Mouse (Mus musculus): ENCODE results near the gene Emg1. TPM values are rescaled to one million over a fixed set of nuclear protein-coding genes. Genes with fewer than 3 reads are reported as not detected.

Gene Emg1
- polyA plus RNA-seq, 1 experiment from 2014 or later: 94.1 TPM

DNA sequence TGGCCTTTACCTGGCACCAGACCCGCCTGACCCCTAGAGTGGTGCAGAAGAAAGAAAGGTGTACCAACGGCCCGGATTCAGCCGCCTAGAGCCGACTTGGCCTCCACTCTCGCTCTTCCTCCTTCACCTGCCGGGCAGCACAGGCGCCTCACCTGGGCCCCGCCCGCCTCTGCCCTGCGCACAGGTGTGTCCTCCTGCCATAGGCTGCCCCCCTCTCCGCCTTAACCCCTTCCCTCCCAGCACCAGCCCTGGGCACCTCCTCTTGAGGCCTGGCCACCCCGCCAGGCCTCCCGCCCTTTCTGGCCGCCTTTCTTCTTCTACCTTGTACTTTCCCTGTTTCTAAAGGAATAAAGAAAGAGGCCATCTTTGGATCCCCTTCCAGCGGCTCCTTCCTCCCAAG is 6.7 kb upstream of the Emg1 start:
- DNase-seq (ENCODE audit: low spot score) (no peak), ATAC-seq (ENCODE audit: low FRiP score) (no peak)
- WGBS: 65% methylated on average over 16 of the region's 16 CpGs
- no peak overlapping the region for H3K9ac ChIP-seq
- no peaks in the 10 kb centered on the region for H3K27me3 ChIP-seq (ENCODE audit: control insufficient read depth, insufficient read depth, low read length)
- H3K9me3 ChIP-seq (ENCODE audit: control insufficient read depth, low read length): no peaks in the 10 kb centered on the region
- H3K36me3 ChIP-seq (replicated peaks; ENCODE audit: control insufficient read depth, insufficient read depth): peaks cover 38% of the 10 kb centered on the region
- no peak overlapping the region for H3K27ac ChIP-seq
- H3K4me3 ChIP-seq (replicated peaks; ENCODE audit: low read length): no peak overlapping the region
- no peak overlapping the region for H3K4me2 ChIP-seq (replicated peaks)
- peaks cover 3% of the 10 kb centered on the region; the same call in 1 of the 2 replicates for H3K4me1 ChIP-seq (replicated peaks; ENCODE audit: control insufficient read depth, insufficient read depth, low read length)

DNA sequence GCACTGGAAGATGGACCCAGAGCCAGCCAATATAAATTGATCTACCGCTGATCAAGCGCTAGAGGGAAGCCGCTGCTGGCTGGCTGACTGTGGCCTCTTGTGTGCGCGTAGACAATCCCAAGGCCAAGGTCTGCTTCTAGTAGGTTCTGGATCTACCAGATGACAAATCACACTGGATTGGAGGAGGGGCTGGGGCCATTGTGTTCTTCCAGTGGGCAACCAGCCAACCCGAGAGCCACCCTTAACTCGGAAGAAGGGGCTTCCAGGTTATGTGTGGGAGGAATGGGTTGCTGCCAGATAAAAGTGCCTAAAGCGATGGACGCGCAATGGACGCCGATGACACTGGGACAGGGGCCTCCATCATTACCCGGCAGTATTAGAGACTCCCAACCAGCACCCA is 6.0 kb upstream of the Emg1 start:
- no peaks in the 10 kb centered on the region for H3K9me3 ChIP-seq (ENCODE audit: control insufficient read depth, low read length)
- no peak overlapping the region for H3K4me2 ChIP-seq (replicated peaks)
- DNase-seq (ENCODE audit: low spot score) (no peak), ATAC-seq (ENCODE audit: low FRiP score) (no peak)
- H3K9ac ChIP-seq: no peak overlapping the region
- WGBS: 77% methylated on average over 13 of the region's 13 CpGs
- no peak overlapping the region for H3K27ac ChIP-seq
- H3K4me1 ChIP-seq (replicated peaks; ENCODE audit: control insufficient read depth, insufficient read depth, low read length): peaks cover 11% of the 10 kb centered on the region
- H3K27me3 ChIP-seq (ENCODE audit: control insufficient read depth, insufficient read depth, low read length): no peaks in the 10 kb centered on the region
- H3K36me3 ChIP-seq (replicated peaks; ENCODE audit: control insufficient read depth, insufficient read depth): peaks cover 40% of the 10 kb centered on the region
- no peak overlapping the region for H3K4me3 ChIP-seq (replicated peaks; ENCODE audit: low read length)

DNA sequence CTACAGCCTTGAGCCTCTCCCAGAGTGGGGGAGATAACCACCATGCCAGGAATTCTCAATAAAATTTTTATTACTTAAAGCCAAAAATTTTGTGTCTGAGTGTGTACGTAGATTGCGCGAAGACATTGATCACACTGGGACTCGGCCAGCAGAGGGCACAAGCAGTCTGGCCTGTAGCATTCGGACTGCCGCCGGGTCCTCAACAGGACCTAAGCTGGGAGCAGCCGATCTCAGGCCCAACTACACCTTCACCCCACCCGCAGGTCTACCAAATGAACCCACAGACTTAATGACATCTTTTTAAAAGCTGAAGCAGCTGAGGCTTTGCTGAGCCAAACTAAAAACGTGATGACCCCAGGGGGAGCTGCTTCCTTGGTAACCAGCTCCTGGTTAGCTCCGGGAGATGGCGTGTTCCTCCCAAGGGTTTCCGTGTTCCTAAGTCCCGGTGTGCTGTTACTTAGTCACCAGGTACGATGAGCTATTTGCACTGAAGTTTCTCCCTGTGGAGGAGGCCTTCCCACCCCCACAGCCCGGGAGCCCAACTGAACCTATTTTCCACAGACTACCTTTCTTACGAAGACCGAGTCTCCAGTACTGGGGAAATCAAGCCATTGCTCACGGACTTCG is 5.0 kb upstream of the Emg1 start:
- Histone ChIP-seq H3K4me2 (replicated peaks) (no peak overlapping the region), H3K9ac (no peak overlapping the region), H3K4me3 (replicated peaks; ENCODE audit: low read length) (no peak overlapping the region), H3K9me3 (ENCODE audit: control insufficient read depth, low read length) (no peaks in the 10 kb centered on the region), H3K4me1 (replicated peaks; ENCODE audit: control insufficient read depth, insufficient read depth, low read length) (peaks cover 12% of the 10 kb centered on the region), H3K27ac (no peak overlapping the region), H3K27me3 (ENCODE audit: control insufficient read depth, insufficient read depth, low read length) (no peaks in the 10 kb centered on the region), H3K36me3 (replicated peaks; ENCODE audit: control insufficient read depth, insufficient read depth) (peaks cover 40% of the 10 kb centered on the region)
- DNase-seq (ENCODE audit: low spot score) (peak; percentile 54), ATAC-seq (ENCODE audit: low FRiP score) (no peak)
- 65% methylated on average over 20 of the region's 20 CpGs for WGBS

DNA sequence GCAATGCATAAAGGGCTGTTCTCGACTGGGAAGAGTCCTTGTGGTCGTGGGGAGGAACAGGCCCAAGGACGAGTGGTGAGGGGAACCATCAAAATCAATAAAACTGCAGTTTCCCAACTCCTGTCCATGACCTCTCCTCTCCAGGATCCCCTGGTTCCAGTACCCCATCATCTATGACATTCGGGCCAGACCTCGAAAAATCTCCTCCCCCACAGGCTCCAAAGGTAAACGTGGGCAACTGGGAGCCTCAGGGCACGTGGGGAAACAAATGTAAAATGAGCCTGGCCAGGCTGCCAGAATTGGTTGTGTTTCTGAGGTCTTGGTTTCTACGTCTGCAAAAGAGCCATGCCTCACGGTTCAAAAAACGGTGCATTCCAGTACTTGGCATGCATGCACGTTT is 940 bp upstream of the Emg1 start:
- Histone ChIP-seq H3K27ac (peak overlapping the region; percentile 81; the same call in 1 of the 2 replicates), H3K4me2 (replicated peaks) (peak overlapping the region; percentile 92), H3K9ac (peak overlapping the region; percentile 93), H3K9me3 (ENCODE audit: control insufficient read depth, low read length) (no peaks in the 10 kb centered on the region), H3K36me3 (replicated peaks; ENCODE audit: control insufficient read depth, insufficient read depth) (peaks cover 49% of the 10 kb centered on the region), H3K27me3 (ENCODE audit: control insufficient read depth, insufficient read depth, low read length) (no peaks in the 10 kb centered on the region), H3K4me1 (replicated peaks; ENCODE audit: control insufficient read depth, insufficient read depth, low read length) (peaks cover 23% of the 10 kb centered on the region), H3K4me3 (replicated peaks; ENCODE audit: low read length) (peak overlapping the region; percentile 90)
- 22% methylated on average over 11 of the region's 11 CpGs for WGBS
- ATAC-seq (ENCODE audit: low FRiP score): no peak
- no peak for DNase-seq (ENCODE audit: low spot score)

DNA sequence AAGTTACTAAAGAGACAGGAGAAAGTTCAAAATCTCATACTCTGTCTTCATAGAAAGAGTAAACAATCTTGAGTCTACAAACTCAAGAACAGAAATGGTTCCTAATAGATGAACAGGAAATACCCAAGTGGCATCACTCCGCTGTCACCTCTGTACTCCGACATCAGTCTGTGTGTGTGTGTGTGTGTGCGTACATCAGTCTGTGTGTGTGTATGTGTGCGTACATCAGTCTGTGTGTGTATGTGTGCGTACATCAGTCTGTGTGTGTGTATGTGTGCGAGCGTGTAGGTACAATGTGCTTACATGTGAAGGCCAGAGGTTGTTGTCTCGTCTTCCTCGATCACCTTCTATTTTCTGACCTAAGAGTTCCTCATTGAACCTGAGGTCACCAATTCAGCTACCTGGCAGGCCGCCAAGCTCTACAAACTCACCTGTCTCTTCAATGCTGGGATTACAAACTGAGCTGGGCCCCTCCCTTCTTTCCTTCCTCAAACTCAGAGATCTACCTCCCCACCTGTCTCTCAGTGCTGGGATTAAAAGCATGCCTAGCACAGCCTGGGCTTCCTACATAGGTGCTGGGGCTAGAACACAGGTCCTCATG is 3.6 kb downstream of the Emg1 start:
- Histone ChIP-seq H3K9ac (no peak overlapping the region), H3K27ac (no peak overlapping the region), H3K4me1 (replicated peaks; ENCODE audit: control insufficient read depth, insufficient read depth, low read length) (peaks cover 16% of the 10 kb centered on the region), H3K36me3 (replicated peaks; ENCODE audit: control insufficient read depth, insufficient read depth) (peaks cover 37% of the 10 kb centered on the region), H3K4me2 (replicated peaks) (no peak overlapping the region), H3K9me3 (ENCODE audit: control insufficient read depth, low read length) (no peaks in the 10 kb centered on the region), H3K27me3 (ENCODE audit: control insufficient read depth, insufficient read depth, low read length) (no peaks in the 10 kb centered on the region), H3K4me3 (replicated peaks; ENCODE audit: low read length) (no peak overlapping the region)
- DNase-seq (ENCODE audit: low spot score) (no peak), ATAC-seq (ENCODE audit: low FRiP score) (no peak)
- WGBS: 98% methylated on average over 10 of the region's 10 CpGs

DNA sequence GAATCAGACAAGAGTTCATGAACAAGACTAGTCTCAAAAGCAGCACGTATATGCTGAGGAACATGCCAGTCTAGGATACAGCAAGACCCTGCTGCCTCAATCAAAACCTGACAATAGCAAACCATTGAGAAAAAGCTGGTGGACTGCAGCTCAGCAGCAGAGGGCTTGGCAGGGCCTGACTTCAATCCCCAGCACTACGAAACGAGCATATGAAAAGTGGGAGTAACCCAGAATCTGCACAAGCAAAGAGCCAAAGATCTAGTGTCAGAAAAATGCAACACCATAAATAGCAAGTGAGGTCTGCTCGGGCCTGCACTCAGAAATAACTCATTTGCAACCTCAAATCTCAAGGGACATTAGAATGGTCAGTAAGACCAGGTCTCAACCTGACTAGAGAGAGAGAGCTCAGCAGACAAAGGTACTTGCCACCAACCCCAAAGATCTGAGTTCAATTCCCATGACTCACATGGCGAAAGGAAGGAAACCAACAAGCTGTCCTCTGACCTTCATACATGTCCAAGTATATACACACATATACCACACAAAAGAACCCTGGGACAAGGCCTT is 5.8 kb downstream of the Emg1 start:
- Histone ChIP-seq H3K9me3 (ENCODE audit: control insufficient read depth, low read length) (no peaks in the 10 kb centered on the region), H3K36me3 (replicated peaks; ENCODE audit: control insufficient read depth, insufficient read depth) (peaks cover 60% of the 10 kb centered on the region), H3K9ac (no peak overlapping the region), H3K27me3 (ENCODE audit: control insufficient read depth, insufficient read depth, low read length) (no peaks in the 10 kb centered on the region), H3K4me1 (replicated peaks; ENCODE audit: control insufficient read depth, insufficient read depth, low read length) (peaks cover 9% of the 10 kb centered on the region), H3K27ac (no peak overlapping the region), H3K4me2 (replicated peaks) (no peak overlapping the region), H3K4me3 (replicated peaks; ENCODE audit: low read length) (no peak overlapping the region)
- 88% methylated on average over 5 of the region's 5 CpGs for WGBS
- DNase-seq (ENCODE audit: low spot score) (no peak), ATAC-seq (ENCODE audit: low FRiP score) (no peak)

DNA sequence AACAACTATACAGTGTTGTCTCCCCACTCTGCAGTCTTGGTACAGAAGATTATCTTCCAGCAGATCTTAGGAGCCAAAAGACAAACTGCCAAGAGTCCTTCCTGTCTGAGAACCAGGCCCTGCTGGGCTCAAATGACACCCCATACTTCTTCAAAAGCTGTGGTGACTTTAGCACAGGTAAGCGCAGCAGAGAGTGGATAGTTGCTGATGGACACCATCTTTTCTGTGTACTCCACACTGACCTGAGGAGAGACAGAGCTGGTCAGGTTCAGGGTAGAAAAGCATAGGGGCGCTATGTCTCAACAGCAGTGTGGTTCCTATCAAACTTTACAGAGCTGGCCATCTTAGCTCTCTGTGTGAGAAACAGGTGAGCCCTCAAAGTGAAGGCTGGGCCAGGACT is 7.6 kb downstream of the Emg1 start:
- DNase-seq (ENCODE audit: low spot score) (no peak), ATAC-seq (ENCODE audit: low FRiP score) (no peak)
- no peaks in the 10 kb centered on the region for H3K27me3 ChIP-seq (ENCODE audit: control insufficient read depth, insufficient read depth, low read length)
- H3K4me3 ChIP-seq (replicated peaks; ENCODE audit: low read length): no peak overlapping the region
- peaks cover 77% of the 10 kb centered on the region for H3K36me3 ChIP-seq (replicated peaks; ENCODE audit: control insufficient read depth, insufficient read depth)
- no peak overlapping the region for H3K27ac ChIP-seq
- H3K9me3 ChIP-seq (ENCODE audit: control insufficient read depth, low read length): no peaks in the 10 kb centered on the region
- 95% methylated on average over 2 of the region's 2 CpGs for WGBS
- H3K9ac ChIP-seq: no peak overlapping the region
- H3K4me1 ChIP-seq (replicated peaks; ENCODE audit: control insufficient read depth, insufficient read depth, low read length): no peaks in the 10 kb centered on the region
- H3K4me2 ChIP-seq (replicated peaks): no peak overlapping the region

DNA sequence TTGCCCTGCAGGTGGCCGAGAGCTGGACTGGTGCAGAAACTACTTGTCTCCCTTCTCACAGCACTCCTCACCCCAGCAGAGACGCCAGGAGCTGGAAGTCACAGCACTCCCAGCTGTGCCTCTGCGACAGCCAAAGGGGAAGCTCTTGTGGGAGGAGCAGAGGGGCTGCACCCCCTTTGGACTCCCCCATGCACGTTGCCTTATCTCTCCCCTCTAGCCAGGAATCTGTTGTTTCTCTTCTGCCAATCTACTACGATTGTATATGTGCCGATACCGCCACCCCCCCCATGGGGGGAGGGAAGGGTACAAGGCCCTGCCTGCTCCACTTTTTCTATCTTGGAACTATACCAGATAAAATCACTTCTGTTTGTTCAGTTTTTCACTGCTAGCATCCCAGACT is 8.2 kb downstream of the Emg1 start:
- ATAC-seq (ENCODE audit: low FRiP score) (no peak), DNase-seq (ENCODE audit: low spot score) (no peak)
- no peak overlapping the region for H3K27ac ChIP-seq
- no peak overlapping the region for H3K9ac ChIP-seq
- H3K36me3 ChIP-seq (replicated peaks; ENCODE audit: control insufficient read depth, insufficient read depth): peaks cover 83% of the 10 kb centered on the region
- 80% methylated on average over 7 of the region's 7 CpGs for WGBS
- H3K4me2 ChIP-seq (replicated peaks): no peak overlapping the region
- no peaks in the 10 kb centered on the region for H3K27me3 ChIP-seq (ENCODE audit: control insufficient read depth, insufficient read depth, low read length)
- H3K9me3 ChIP-seq (ENCODE audit: control insufficient read depth, low read length): no peaks in the 10 kb centered on the region
- no peaks in the 10 kb centered on the region for H3K4me1 ChIP-seq (replicated peaks; ENCODE audit: control insufficient read depth, insufficient read depth, low read length)
- H3K4me3 ChIP-seq (replicated peaks; ENCODE audit: low read length): no peak overlapping the region

DNA sequence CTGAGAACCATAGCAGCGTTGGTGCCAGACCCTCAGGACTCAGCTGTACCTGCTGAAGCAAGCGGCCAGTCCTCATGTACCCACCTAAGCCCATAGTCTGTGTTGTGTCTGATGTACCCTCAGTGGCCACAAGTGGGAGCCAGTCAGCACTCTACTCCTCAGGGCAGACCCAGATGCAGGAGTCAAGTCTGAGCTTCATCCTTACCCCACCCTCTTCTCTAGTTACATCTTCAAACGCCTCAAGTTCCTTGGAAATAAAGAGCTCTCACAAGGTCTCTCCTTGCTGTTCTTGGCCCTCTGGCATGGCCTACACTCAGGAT is 9.2 kb downstream of the Emg1 start:
- ATAC-seq (ENCODE audit: low FRiP score) (peak; percentile 62; the same call in 1 of the 2 replicates), DNase-seq (ENCODE audit: low spot score) (peak; percentile 66)
- Histone ChIP-seq H3K9me3 (ENCODE audit: control insufficient read depth, low read length) (no peaks in the 10 kb centered on the region), H3K27me3 (ENCODE audit: control insufficient read depth, insufficient read depth, low read length) (no peaks in the 10 kb centered on the region), H3K4me2 (replicated peaks) (no peak overlapping the region), H3K4me1 (replicated peaks; ENCODE audit: control insufficient read depth, insufficient read depth, low read length) (no peaks in the 10 kb centered on the region), H3K36me3 (replicated peaks; ENCODE audit: control insufficient read depth, insufficient read depth) (peaks cover 76% of the 10 kb centered on the region), H3K4me3 (replicated peaks; ENCODE audit: low read length) (no peak overlapping the region), H3K27ac (no peak overlapping the region), H3K9ac (no peak overlapping the region)
- 55% methylated on average over 3 of the region's 3 CpGs for WGBS

Data from hindbrain, embryonic 14.5 days (tissue).